Mouse (Mus musculus): ENCODE results near the gene Myrf.
"Not testable (repeated sequence)": the region's sequence is repeated elsewhere in the genome, so short reads cannot be mapped to it uniquely, and the experiment has no call there.

- TF ChIP-seq CTCF (IDR thresholded peaks at IDR 0.05; ENCODE audit: extremely low read depth, insufficient read depth, insufficient read length, insufficient replicate concordance); POLR2A (IDR thresholded peaks at IDR 0.05; ENCODE audit: low read depth, low read length): not testable (repeated sequence)
Observed at GRCm38 (mm10) chr19:10165928-10166327, 74.6 kb downstream of the Myrf start.
